Mouse (Mus musculus): ENCODE data around the gene Cd19.

- no peak for TF ChIP-seq CTCF (IDR thresholded peaks at IDR 0.05; ENCODE audit: low read depth)
- peak; percentile 40; the same call in 1 of the 2 replicates for TF ChIP-seq EP300 (IDR thresholded peaks at IDR 0.05; ENCODE audit: low read depth)
Observed at GRCm38 (mm10) chr7:126397221-126397620, 17.5 kb downstream of the Cd19 start.
